Mouse (Mus musculus) adipocyte (in vitro differentiated cells): ENCODE data around the gene Olfr93.
"Not testable (repeated sequence)": the region's sequence is repeated elsewhere in the genome, so short reads cannot be mapped to it uniquely, and the experiment has no call there.

ENCODE experiments used
- DNase-seq: peaks from one replicate; pipeline ENCODE4 v3.0.0-alpha.2; 2016; ENCODE audit warnings: low spot score

Olfr93 gene

DNA sequence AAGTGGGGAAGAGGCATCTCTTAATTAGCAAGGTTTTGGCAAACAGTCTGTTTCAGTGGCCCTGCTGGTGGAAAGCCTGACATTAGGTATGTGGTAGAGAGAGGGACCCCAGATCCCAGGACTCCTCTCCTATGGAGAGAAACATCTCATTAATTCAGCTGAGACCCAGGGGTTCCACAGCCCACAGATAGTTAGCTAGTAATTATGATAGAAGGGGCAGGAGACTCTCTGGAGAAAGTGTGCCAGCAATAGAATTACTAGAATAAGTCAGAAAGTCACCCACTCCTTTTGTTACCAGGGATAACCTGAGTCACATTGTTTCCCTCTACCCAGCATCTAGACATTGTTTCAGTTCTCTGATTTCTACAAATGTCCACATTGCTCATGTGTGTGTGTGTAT, at the start of gene Olfr93:
Gene Olfr93, minus strand, starts transcription at position 101 of the 400 bp plus-strand sequence.
- DNase-seq, result no peak

DNA sequence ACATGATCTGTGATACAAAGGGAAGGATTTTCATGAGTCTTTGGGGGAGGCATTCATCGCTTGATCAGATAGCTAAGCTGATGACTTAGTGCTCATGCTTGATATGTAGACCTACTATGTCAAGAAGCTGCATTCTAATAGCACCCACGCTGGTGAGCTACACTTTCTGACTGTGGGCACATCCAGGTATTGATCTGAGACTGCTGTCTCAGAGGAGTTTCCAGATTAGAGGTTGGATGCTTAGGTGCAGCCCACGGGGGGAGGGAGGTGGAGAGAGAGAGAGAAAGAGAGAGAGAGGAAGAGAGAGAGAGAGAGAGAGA, 42.6 kb upstream of the Olfr93 start:
- no peak for DNase-seq

DNA sequence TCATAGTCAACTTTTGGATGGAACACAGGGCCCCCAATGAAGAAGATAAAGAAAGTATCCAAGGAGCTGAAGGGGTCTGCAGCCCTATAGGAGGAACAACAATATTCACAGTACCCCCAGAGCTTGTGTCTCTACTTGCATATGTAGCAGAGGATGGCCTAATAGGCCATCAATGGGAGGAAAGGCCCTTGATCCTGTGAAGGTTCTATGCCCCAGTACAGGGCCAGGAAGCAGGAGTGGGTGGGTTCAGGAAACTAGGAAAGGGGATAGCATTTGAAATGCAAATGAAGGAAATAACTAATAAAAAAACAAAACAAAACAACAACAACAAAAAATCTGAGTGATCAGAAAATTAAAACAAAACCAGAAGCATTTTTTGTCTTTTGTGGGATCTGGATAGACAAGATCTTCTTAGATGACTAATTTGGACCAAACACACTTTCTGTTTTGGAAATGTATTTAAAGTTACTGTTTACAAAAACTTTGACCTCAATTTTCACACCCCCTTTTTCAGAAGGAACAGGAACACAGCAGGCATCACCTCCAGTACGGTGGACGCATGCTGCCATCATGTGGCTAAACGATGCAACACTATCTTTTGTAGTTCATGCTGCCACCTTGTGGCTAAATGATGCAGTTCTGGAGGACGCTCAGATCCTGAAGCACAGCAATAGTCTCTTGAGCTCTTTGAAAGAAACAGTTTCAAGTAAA, 42.1 kb upstream of the Olfr93 start:
- DNase-seq, result peak; percentile 96

DNA sequence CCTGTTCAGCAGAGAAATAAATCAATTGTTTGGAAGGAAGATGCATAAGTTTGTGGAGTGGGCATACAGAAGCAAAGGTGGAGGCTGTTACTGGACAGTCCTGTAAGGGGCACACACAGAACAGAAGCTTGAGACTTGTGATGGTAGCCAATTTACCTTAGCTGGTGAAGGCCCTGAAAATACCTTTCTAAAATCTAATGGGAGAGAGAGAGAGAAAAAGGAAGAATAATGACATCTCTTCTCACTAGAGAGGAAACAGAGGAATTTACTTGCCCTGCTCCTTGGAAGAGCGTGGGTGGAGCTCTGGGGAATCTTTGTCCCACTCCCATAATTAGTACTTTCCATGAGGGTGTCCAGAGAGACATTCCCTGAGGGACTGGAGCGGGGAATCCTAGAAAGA, 39.6 kb upstream of the Olfr93 start, which contains the start of gene Olfr94:
Gene Olfr94, minus strand, starts transcription at position 101 of the 400 bp plus-strand sequence.
- no peak for DNase-seq

DNA sequence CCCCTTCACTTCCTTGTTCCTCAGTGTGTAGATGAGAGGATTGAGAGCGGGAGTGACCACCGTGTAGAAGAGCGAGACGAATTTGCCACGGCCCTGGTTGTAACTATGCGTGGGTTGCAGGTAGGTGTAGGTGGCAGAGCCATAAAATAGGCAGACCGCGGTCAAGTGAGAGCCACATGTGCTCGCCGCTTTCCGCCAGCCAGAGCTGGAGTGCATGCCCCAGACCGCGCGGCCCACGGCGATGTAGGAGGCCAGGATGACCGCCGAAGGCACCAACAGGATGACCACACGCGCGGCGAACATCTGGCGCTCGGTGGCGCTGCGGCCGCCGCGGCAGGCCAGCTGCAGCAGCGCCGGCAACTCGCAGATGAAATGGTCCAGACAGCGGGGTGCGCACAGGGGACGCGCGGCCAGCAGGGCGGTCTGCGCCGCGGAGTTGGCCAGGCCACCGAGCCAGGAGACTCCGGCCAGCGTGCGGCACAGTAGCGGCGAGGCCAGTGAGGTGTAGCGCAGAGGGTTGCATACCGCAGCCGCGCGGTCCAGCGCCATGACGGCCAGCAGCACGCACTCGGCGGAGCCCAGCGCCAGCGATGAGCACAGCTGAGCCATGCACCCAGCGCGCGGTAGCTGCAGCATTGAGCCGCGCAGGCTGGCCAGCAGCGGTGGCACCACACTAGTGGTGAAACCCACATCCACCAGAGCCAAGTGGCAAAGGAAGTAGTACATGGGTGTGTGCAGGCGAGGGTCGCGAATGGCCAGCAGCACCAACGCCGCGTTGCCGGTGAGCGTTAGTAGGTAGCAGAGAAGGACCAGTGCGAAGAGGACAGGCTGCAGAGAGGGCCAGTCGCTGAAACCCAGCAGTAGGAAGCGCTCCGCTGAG, 35.8 kb upstream of the Olfr93 start:
- no peak for DNase-seq

DNA sequence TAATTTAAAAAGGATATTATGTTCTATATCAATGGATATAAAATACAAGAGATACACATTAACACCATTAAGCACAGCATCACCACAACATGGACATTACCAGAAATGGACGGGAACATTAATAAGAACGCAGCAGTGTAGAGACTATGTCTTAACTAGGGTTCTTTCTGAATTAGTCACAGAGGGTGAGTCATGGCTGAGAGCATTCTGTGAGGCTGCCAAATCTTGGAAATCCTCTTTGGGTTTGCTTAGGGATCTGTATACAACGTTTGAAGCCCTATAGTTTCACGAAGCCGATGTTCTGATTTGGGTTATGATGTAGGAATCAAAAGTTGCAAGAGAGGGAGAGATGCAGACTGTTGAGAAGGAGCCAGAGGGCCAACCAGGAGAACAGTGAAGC, 33.5 kb upstream of the Olfr93 start:
- peak; percentile 86 for DNase-seq

DNA sequence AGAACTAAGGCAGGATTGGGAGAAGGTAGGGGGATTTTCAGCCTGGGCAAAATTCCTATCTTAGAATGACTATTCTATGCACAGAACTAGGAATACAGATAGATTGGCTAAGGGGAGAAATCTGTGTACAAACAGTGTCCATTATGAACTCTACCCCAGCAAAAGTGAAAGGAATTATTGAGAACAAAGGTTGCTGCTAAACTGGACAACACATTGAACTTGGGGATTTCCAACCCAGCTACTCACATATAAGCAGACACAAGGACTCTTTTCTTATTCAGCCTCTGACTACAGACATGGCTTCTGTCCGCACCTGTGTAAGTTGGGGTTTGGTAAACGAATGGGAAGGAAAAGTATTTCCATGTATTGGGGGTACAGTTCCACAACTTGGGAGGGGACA, 32.4 kb upstream of the Olfr93 start, which contains the start of gene Ubd:
Gene Ubd, plus strand, starts transcription at position 237 of the 400 bp plus-strand sequence.
- peak; percentile 86 for DNase-seq

DNA sequence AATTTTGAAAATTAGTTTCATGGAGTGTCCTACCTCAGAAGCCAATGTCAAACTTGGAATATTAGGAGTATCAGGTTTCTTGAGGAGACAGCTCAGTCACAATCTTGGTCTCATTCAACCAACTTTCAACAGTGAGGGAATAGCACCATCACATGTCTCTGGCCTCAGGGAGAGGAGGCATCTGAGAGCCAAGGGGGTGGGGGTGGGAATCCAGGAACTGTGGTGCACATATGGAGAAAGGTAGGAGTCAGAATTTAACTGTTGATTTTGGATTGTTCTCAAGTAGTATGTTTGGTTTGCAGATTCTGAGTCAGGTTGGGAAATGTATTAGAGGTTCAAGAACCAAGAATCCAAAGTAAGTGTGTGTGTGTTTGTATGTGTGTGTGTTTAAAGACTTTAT, 31.7 kb upstream of the Olfr93 start:
- peak; percentile 81 for DNase-seq

DNA sequence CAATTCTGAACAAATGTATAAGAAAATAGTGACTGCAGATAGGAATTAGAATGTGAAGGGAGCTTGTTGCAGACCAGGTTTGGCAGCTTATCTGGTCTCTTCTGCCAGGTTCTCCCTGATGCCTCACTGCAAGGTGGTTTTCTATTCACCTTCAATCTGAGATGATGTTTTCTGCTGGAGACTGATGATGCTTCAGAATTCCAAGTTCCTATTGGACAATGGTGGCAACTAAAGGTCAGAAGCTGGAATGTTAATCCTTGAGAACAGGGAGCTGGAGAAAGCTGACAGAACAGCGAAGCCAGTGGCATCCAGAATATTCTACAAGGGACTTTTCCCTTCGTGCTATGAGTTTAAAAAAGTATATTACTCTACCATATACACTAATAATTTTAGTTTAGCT, 29.4 kb upstream of the Olfr93 start:
- peak; percentile 84 for DNase-seq

DNA sequence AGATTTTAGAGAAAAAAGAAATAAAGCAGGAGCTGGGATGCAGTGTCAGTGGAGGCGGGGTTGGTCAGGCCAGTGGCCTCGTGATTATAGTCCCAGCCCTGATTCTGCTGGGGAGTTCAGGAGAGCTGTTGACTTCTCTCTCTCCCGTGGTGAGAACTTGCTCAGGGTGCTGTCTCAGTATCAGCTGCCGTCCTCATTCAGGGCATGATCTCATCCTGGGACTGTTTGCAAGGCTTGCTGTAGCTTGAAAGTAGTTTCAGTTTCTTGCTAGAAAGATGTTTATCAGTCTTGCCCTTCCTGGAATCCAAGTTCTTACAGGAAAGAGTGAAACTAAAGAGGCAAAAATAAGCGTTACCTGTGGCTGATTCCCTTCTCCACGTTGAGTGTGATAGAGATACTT, 24.2 kb upstream of the Olfr93 start:
- DNase-seq, result peak; percentile 31

DNA sequence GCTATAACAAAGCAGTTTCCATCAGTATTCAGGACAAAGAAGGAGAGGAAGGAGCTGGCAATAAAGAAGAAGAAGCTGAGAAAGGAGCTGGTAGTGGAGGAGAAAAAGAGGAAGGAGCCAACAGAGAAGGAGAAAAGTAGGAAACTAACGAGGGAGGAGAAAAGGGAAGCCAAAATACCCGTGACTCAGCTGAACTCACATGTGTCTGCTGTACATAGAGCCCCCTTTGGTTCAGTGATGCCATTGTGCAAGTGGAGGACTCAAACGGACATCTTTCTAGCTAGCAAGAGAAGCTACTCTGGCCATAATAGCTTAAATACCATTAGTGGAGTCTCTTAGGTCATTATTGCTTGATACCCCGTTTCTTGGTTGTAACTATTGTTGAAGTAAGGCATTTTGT, 29.9 kb downstream of the Olfr93 start:
- DNase-seq, result not testable (repeated sequence)

DNA sequence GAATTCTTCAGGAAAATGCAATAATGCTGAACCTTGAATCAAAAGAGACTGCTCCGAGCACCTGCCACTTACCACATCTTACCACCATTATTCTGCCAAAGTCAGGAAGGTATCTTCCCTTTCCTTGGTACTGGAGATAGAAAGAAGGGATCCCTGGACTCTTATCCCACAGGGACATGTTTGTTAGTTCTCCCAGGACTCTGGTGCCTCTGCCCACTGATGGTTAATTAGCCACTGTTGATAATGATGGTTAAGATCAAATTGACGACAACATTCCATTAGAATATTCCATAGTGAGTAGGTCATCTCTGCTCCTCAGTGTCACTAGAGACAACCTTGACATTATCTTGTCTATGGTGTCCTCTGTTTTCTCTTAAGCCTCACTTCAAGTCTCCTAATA, 41.3 kb downstream of the Olfr93 start, which contains the start of gene Olfr92:
Gene Olfr92, minus strand, starts transcription at position 101 of the 400 bp plus-strand sequence.
- no peak for DNase-seq

DNA sequence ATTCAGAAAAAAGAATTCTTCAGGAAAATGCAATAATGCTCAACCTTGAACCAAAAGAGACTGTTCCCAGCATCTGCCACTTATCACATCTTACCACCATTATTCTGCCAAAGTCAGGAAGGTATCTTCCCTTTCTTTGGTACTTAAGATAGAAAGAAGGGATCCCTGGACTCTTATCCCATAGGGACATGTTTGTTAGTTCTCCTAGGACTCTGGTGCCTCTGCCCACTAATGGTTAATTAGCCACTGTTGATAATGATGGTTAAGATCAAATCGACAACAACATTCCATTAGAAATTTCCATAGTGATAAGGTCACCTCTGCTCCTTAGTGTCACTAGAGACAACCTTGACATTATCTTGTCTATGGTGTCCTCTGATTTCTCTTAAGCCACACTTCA, 63.1 kb downstream of the Olfr93 start, which contains the start of gene Olfr91:
Gene Olfr91, minus strand, starts transcription at position 101 of the 400 bp plus-strand sequence.
- DNase-seq, result no peak

DNA sequence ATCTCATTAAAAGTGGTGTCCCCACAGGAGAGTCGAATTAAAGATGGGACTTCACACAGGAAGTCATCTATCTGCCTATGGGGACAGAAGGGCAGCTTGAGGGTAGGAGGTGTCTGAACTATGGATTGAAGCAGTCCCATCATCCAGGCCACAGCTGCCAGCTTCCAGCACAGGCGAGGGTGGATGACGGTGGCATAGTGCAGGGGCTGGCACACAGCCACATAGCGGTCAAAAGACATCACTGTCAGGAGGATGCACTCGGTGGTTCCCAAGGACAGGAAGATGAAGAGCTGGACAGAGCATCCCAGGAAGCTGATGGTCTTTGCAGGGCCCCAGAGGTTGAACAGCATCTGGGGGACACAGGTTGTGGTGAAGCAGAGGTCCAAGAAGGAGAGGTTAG, 68.0 kb downstream of the Olfr93 start:
- DNase-seq, result no peak

DNA sequence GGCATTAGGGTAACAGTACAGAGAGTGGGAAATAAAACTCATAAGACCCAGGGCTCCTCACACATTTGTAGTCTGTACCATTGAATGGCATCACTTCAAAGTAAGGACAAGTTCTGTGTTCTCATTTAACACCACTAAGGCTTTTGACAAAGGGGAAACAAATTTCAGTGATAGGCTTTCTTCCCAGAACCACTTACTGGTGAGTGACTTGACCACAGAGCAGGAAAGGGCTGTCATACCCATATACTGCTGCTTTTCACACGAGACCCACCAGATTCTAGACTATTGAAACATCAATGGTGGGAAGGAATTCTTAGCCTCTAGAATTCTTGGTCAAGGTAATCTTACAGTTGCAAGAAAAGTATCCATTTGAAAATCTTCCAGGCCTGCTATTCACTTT, 69.1 kb downstream of the Olfr93 start:
- no peak for DNase-seq
